Mouse (Mus musculus) midbrain, postnatal 0 days (tissue): ENCODE results near the gene Acsbg1. TPM values are rescaled to one million over a fixed set of nuclear protein-coding genes. Genes with fewer than 3 reads are reported as not detected.

Experiments
- ATAC-seq: fragments of 200-750 bp; cut with Nextera tagmentation; 2 replicates; pipeline ENCODE4 v1.8.0; 2017; ENCODE audit warnings: moderate number of reproducible peaks, mild to moderate bottlenecking, moderate TSS enrichment, moderate library complexity; ENCODE audit not compliant: low FRiP score
- DNase-seq: peaks from one replicate; pipeline ENCODE4 v3.0.0-alpha.2; 2015; ENCODE audit warnings: low spot score
- H3K27ac ChIP-seq: fragments of 300-500 bp; sonication (generic); 2 replicates; pipeline ENCODE4 v1.5.1; 2014; ENCODE audit warnings: low read depth, mild to moderate bottlenecking, low read length, mixed read lengths
- H3K27me3 ChIP-seq: fragments of 300-500 bp; sonication (generic); 2 replicates; pipeline ENCODE4 v1.6.1; 2014; ENCODE audit warnings: low read length, control low read depth, mixed read lengths; ENCODE audit not compliant: insufficient read depth
- H3K36me3 ChIP-seq: fragments of 300-500 bp; sonication (generic); 2 replicates; pipeline ENCODE4 v1.6.1; 2014; ENCODE audit warnings: low read length, control low read depth, mixed read lengths; ENCODE audit not compliant: insufficient read depth
- H3K4me1 ChIP-seq: fragments of 300-500 bp; sonication (generic); 2 replicates; pipeline ENCODE4 v1.6.1; 2014; ENCODE audit warnings: mild to moderate bottlenecking, control low read depth, antibody characterized with exemption, low read length, mixed read lengths; ENCODE audit not compliant: insufficient read depth
- H3K4me2 ChIP-seq: fragments of 300-500 bp; sonication (generic); 2 replicates; pipeline ENCODE4 v1.6.1; 2014; ENCODE audit warnings: low read depth, mild to moderate bottlenecking, low read length, mixed read lengths; ENCODE audit not compliant: poor library complexity, severe bottlenecking
- H3K4me3 ChIP-seq: fragments of 300-500 bp; sonication (generic); 2 replicates; pipeline ENCODE4 v1.5.1; 2014; ENCODE audit warnings: low read depth, mild to moderate bottlenecking, low read length, moderate library complexity
- H3K9ac ChIP-seq: fragments of 300-500 bp; sonication (generic); replicated peaks from 2 replicates; pipeline ENCODE4 v1.6.1; 2014; ENCODE audit warnings: mild to moderate bottlenecking, low read length, moderate library complexity, mixed read lengths; ENCODE audit not compliant: poor library complexity, severe bottlenecking
- H3K9me3 ChIP-seq: fragments of 300-500 bp; sonication (generic); 2 replicates; pipeline ENCODE4 v1.6.1; 2016; ENCODE audit warnings: low read length, control low read depth
- CTCF ChIP-seq: IDR thresholded peaks from 2 replicates; pipeline ENCODE4 v1.5.1; 2016; ENCODE audit warnings: antibody characterized with exemption, mild to moderate bottlenecking
- WGBS: fragments of 180-500 bp; shearing (Covaris S2); extraction: QIAGEN DNeasy Blood & Tissue Kit; methylation state at CpG from one replicate; pipeline ENCODE4 v1.1.7; 2014; 5-methylcytosine and 5-hydroxymethylcytosine counted together
- polyA plus RNA-seq: library from polyadenylated mRNA; unstranded; fragments of >200 nt; fragmentation: Nextera tagmentation; extraction: Ambion mirVana; gene quantifications from 2 replicates; pipeline ENCODE4 v1.2.1, GENCODE M21; 2015
- total RNA-seq: library from RNA; depleted of rRNA; stranded (reverse); fragments of >200 nt; gene quantifications from 2 replicates; pipeline ENCODE4 v1.2.3, GENCODE M21; 2014

Gene Acsbg1
- total and polyA plus RNA-seq, 2 experiments from 2014 or later: 42.8 to 69.9 TPM

GRCm38 (mm10) chr9:54656402-54656801, 5.3 kb downstream of the Acsbg1 start:
- no peak overlapping the region for H3K27ac ChIP-seq
- no peak for ATAC-seq
- no peak overlapping the region for H3K4me2 ChIP-seq
- no peak overlapping the region for H3K9ac ChIP-seq
- no peak for DNase-seq
- H3K9me3 ChIP-seq: no peaks in the 10 kb centered on the region
- H3K27me3 ChIP-seq: no peaks in the 10 kb centered on the region
- TF ChIP-seq CTCF: no peak
- H3K36me3 ChIP-seq: no peaks in the 10 kb centered on the region
- WGBS: 93% methylated on average over 6 of the region's 6 CpGs
- no peak overlapping the region for H3K4me3 ChIP-seq
- no peaks in the 10 kb centered on the region for H3K4me1 ChIP-seq

DNA sequence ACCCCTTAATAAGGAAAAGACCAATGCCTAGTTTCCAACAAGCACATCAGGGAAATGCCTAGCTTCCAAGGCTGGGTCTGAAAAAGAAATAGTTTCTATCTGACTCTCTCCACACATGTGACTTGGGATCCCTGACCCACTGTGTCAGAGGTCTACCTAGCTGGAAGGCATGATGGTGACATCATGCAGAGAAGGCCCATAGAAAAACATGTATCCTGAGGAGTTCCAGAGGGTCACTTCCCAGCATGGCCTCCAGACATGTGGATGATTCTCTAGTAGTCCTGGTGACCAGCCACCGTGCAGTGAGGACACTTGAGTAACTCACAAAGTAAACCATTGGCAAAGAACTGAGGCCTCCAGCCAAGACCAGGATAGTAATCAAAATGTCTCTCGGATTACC, 5.8 kb downstream of the Acsbg1 start:
- Histone ChIP-seq H3K4me1 (no peaks in the 10 kb centered on the region), H3K4me2 (no peak overlapping the region), H3K9ac (no peak overlapping the region), H3K27ac (no peak overlapping the region), H3K36me3 (no peaks in the 10 kb centered on the region), H3K4me3 (no peak overlapping the region), H3K27me3 (no peaks in the 10 kb centered on the region), H3K9me3 (no peaks in the 10 kb centered on the region)
- WGBS: 76% methylated on average over 2 of the region's 2 CpGs
- TF ChIP-seq CTCF: no peak
- no peak for ATAC-seq
- no peak for DNase-seq

DNA sequence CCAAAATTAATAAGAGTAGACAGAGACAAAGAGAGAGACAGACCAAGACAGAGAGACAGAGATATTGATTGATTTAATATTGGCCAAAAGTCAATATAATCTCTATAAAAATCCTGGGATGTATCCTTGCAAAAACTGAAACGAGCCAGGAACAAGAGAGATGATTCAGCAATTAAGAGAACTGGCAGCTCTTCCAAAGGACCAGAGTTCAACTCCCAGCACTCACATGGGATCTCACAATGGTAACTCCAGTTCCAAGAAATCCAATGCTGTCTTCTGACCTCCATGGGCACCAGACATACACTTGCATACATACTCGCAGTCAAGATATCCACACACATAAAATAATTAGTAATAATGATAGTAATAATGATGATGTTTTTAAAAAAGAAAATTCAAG, 8.9 kb downstream of the Acsbg1 start:
- Histone ChIP-seq H3K27me3 (no peaks in the 10 kb centered on the region), H3K9ac (no peak overlapping the region), H3K36me3 (no peaks in the 10 kb centered on the region), H3K9me3 (no peaks in the 10 kb centered on the region), H3K4me2 (no peak overlapping the region), H3K4me1 (no peaks in the 10 kb centered on the region), H3K4me3 (no peak overlapping the region), H3K27ac (no peak overlapping the region)
- no peak for TF ChIP-seq CTCF
- ATAC-seq (no peak), DNase-seq (no peak)
- 78% methylated on average over 2 of the region's 2 CpGs for WGBS

DNA sequence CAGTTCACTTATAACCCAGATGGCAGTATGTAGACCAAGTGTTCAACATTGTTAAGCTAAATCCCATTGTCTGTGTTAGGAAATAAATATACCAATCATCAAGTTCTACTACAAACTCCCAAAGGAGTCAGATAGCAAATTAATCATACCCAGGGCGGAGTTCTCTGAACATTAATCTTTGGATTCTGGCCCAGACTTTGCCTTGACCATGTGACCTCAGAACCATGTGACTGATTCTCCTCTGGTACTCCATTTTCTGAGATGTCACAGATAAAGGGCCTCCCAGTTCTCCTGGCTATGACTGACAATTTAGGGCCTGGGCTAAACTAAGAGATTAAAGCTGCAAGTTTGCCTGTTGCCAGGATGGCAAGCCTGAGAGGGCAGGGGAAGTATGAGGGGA, 12.3 kb downstream of the Acsbg1 start:
- Histone ChIP-seq H3K27ac (no peak overlapping the region), H3K4me1 (no peaks in the 10 kb centered on the region), H3K4me2 (no peak overlapping the region), H3K9me3 (no peaks in the 10 kb centered on the region), H3K27me3 (no peaks in the 10 kb centered on the region), H3K9ac (no peak overlapping the region), H3K36me3 (no peaks in the 10 kb centered on the region), H3K4me3 (no peak overlapping the region)
- no peak for TF ChIP-seq CTCF
- 93% methylated on average over 1 of the region's 1 CpGs for WGBS
- DNase-seq (no peak), ATAC-seq (no peak)

DNA sequence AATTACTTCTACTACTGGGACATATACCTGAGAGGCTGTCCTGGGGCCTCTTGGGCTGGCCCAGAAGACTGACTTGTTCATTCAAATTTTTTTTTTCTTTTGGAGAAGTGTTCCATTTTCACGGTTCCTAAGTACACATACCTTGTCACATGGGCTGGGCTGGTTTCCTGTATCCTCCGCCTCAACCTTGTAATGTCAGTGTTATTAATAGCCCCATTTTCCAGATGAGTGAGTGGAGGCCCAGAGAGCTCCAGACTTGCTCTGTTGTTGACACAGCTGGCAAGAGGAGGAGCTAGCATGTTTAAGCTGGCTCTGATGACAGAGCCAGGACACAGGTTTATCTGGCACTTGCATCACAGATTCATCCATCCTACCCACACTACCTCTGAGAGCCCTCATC, 14.2 kb downstream of the Acsbg1 start:
- H3K9me3 ChIP-seq: no peaks in the 10 kb centered on the region
- no peaks in the 10 kb centered on the region for H3K27me3 ChIP-seq
- H3K27ac ChIP-seq: no peak overlapping the region
- no peak for DNase-seq
- H3K4me2 ChIP-seq: no peak overlapping the region
- 86% methylated on average over 2 of the region's 2 CpGs for whole genome bisulfite sequencing
- H3K36me3 ChIP-seq: no peaks in the 10 kb centered on the region
- no peaks in the 10 kb centered on the region for H3K4me1 ChIP-seq
- TF ChIP-seq CTCF: no peak
- no peak overlapping the region for H3K4me3 ChIP-seq
- ATAC-seq: no peak
- H3K9ac ChIP-seq: no peak overlapping the region

GRCm38 (mm10) chr9:54646252-54646651, 15.4 kb downstream of the Acsbg1 start:
- DNase-seq: no peak
- Histone ChIP-seq H3K9ac (no peak overlapping the region), H3K27me3 (no peaks in the 10 kb centered on the region), H3K27ac (no peak overlapping the region), H3K4me1 (no peaks in the 10 kb centered on the region), H3K9me3 (no peaks in the 10 kb centered on the region), H3K4me2 (no peak overlapping the region), H3K36me3 (no peaks in the 10 kb centered on the region), H3K4me3 (no peak overlapping the region)
- 78% methylated on average over 9 of the region's 9 CpGs for WGBS
- ATAC-seq: no peak
- no peak for TF ChIP-seq CTCF

GRCm38 (mm10) chr9:54645530-54645929, 16.1 kb downstream of the Acsbg1 start:
- H3K4me3 ChIP-seq: no peak overlapping the region
- ATAC-seq: no peak
- WGBS: 86% methylated on average over 6 of the region's 6 CpGs

More at GRCm38 (mm10) chr9:54645530-54645929, 16.1 kb downstream of the Acsbg1 start:
- no peak for DNase-seq
- H3K4me2 ChIP-seq: no peak overlapping the region
- no peak for TF ChIP-seq CTCF
- no peaks in the 10 kb centered on the region for H3K4me1 ChIP-seq
- no peaks in the 10 kb centered on the region for H3K27me3 ChIP-seq
- H3K27ac ChIP-seq: no peak overlapping the region
- H3K9me3 ChIP-seq: no peaks in the 10 kb centered on the region
- no peaks in the 10 kb centered on the region for H3K36me3 ChIP-seq
- H3K9ac ChIP-seq: no peak overlapping the region
